Mouse (Mus musculus): ENCODE measurements around the gene Oog1.
"Not testable (repeated sequence)": the region's sequence is repeated elsewhere in the genome, so short reads cannot be mapped to it uniquely, and the experiment has no call there.

The Oog1 gene

GRCm38 (mm10) chr12:87602388-87602787 is at the start of gene Oog1:
TSS of gene Oog1 (plus strand) at chr12:87602688.
- not testable (repeated sequence) for DNase-seq (ENCODE audit: low read depth, low spot score)

GRCm38 (mm10) chr12:87601388-87601787 is 1.1 kb upstream of the Oog1 start:
- not testable (repeated sequence) for DNase-seq (ENCODE audit: low read depth, low spot score)

DNA sequence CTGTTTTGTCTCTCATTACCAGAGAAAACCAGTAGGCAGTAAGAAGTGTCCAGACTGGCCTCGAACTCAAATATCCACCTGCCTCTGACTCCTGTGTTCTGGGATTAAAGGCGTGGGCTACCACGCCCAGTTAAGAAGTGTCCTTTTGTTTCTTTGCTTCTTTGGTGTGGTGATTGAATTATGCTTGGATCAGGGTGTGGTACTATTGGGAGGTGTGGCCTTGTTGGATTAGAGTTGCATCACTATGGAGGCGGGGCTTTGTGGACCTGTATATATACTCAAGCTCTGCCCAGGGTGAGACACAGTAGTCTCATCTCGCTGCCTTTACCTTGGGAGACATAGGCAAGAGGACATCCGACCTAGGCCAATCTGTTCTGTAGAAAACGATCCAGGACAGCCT is 16.1 kb downstream of the Oog1 start, which contains the start of gene Gm4027:
Gene Gm4027 (plus strand): TSS at position 301 of the 400 bp plus-strand sequence.
- not testable (repeated sequence) for DNase-seq (ENCODE audit: low read depth, low spot score)

DNA sequence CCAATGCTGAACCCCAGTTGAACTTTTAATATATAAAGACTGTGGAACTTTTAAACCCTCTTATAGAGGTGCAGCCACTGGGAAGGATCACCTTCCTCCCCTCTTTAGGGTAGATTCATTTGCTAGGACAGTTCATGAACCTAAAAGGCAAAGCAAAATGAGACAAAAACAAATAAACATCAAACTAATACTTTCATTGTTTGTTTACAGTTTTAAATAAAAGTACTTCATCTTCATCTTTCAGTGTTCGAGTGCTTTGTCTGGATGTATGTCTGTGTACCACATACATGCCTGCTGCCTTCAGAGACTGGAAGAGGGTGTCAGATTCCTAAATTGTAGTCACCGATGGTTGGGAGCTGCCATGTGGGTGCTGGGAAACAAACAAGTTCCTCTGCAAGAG is 42.0 kb downstream of the Oog1 start, which contains the start of gene Gm16381:
Gene Gm16381 (minus strand): TSS at position 101 of the 400 bp plus-strand sequence.
- not testable (repeated sequence) for DNase-seq (ENCODE audit: low read depth, low spot score)

DNA sequence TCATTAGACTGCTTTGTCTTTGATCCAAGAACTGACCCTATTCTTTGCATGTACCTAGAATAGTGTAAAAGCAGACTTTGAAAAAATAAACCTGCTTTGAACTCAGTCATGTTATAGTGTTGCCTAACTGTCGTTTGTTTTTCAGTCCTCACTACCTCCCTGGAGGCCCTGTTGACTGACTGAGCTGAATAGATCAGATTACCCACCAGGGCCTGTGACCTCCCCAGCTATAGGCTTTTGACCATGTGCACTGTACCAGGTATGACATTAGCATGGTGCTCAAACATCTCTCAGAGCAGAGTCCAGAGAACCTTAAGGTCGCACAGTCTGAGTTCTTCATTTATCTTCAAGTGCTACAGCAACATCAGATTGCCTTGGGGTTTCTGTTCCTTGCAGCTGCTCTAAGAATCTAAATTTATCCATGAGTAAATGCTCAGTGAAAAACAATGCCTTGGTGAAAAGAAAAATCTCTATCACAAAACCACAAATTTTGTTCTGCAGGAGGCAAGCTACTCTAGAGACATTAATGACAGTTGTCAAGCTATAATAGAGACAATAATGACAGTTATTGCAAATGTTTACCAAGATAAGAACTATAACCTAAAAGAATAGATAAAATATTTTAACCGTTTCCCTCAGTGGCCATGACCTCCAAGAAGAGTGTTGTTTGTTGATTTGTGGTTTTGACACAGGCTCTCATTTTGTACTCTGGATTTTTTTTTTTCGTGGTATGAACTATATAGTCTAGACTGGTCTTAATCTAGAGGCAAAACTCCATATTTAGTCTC is 50.6 kb downstream of the Oog1 start:
- not testable (repeated sequence) for DNase-seq (ENCODE audit: low read depth, low spot score)
